Mouse (Mus musculus) bone marrow macrophage, adult 2 months (primary cell): Measurements from ENCODE around the gene Gabbr2.

Experiments used
- CTCF ChIP-seq: IDR thresholded peaks from 2 replicates; pipeline ENCODE4 v1.5.1; 2012; ENCODE audit warnings: low read depth, mild to moderate bottlenecking, low read length, moderate library complexity
- POLR2A ChIP-seq: IDR thresholded peaks from 2 replicates; pipeline ENCODE4 v1.6.1; 2012; ENCODE audit warnings: mild to moderate bottlenecking, low read depth, low read length, borderline replicate concordance

DNA sequence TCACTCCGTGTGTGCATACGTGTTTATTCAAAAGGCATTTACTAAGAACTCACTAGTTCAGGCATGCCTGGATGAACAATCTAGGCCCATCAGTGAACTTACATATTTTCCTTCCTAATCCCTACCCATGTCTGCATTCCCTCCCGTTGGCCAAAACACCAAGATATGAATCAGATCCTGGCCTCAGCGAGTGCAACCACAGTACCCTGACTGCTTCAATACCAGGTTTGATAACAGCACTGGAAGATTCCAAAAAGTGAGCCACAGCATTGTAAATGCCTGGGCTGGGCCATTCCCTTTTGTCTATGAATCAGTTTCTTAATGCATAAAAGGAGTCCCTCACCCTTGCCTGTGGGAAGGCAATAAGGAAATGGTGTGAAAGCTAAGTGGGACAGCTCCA is 342.5 kb downstream of the Gabbr2 start:
- TF ChIP-seq CTCF (no peak), POLR2A (no peak)
